Mouse (Mus musculus) heart, embryonic 12.5 days (tissue): ENCODE results near the gene Phrf1. TPM values are rescaled to one million over a fixed set of nuclear protein-coding genes. Genes with fewer than 3 reads are reported as not detected.
A peak's percentile ranks its signal among the peaks of the same experiment; 100 is the strongest.

Experiments
- ATAC-seq: fragments of 200-750 bp; cut with Nextera tagmentation; 2 replicates; pipeline ENCODE4 v1.8.0; 2017; ENCODE audit warnings: moderate TSS enrichment, moderate library complexity; ENCODE audit not compliant: insufficient number of reproducible peaks, low FRiP score
- H3K27ac ChIP-seq: fragments of 300-500 bp; sonication (generic); 2 replicates; pipeline ENCODE4 v1.5.1; 2016; ENCODE audit warnings: mild to moderate bottlenecking, moderate library complexity; ENCODE audit not compliant: poor library complexity, severe bottlenecking
- H3K27me3 ChIP-seq: fragments of 300-500 bp; sonication (generic); replicated peaks from 2 replicates; pipeline ENCODE4 v1.6.1; 2016; ENCODE audit warnings: mild to moderate bottlenecking, moderate library complexity
- H3K36me3 ChIP-seq: fragments of 300-500 bp; sonication (generic); 2 replicates; pipeline ENCODE4 v1.6.1; 2016; ENCODE audit warnings: mild to moderate bottlenecking, moderate library complexity
- H3K4me1 ChIP-seq: fragments of 300-500 bp; sonication (generic); replicated peaks from 2 replicates; pipeline ENCODE4 v1.6.1; 2016; ENCODE audit warnings: mild to moderate bottlenecking
- H3K4me2 ChIP-seq: fragments of 300-500 bp; sonication (generic); 2 replicates; pipeline ENCODE4 v1.6.1; 2016; ENCODE audit warnings: mild to moderate bottlenecking, moderate library complexity
- H3K4me3 ChIP-seq: fragments of 300-500 bp; sonication (generic); 2 replicates; pipeline ENCODE4 v1.5.1; 2016; ENCODE audit warnings: mild to moderate bottlenecking
- H3K9ac ChIP-seq: fragments of 300-500 bp; sonication (generic); 2 replicates; pipeline ENCODE4 v1.6.1; 2016; ENCODE audit warnings: mild to moderate bottlenecking, moderate library complexity
- H3K9me3 ChIP-seq: fragments of 300-500 bp; sonication (generic); replicated peaks from 2 replicates; pipeline ENCODE4 v1.6.1; 2016; ENCODE audit warnings: mild to moderate bottlenecking, moderate library complexity
- WGBS: fragments of 180-500 bp; shearing (Covaris S2); methylation state at CpG from one replicate; pipeline ENCODE4 v1.1.7; 2016; 5-methylcytosine and 5-hydroxymethylcytosine counted together
- polyA plus RNA-seq: library from polyadenylated mRNA; unstranded; fragments of >200 nt; fragmentation: Nextera tagmentation; extraction: Ambion mirVana; gene quantifications from 2 replicates; pipeline ENCODE4 v1.2.1, GENCODE M21; 2016

Phrf1 gene
- polyA plus RNA-seq, 1 experiment from 2014 or later: 56.4 TPM

GRCm38 (mm10) chr7:141275356-141275755, 46.8 kb downstream of the Phrf1 start:
- H3K4me1 ChIP-seq: peaks cover 6% of the 10 kb centered on the region

GRCm38 (mm10) chr7:141276546-141276945, 48.0 kb downstream of the Phrf1 start, which contains the start of gene Cdhr5:
Cdhr5 (minus strand) TSS chr7:141276786.
- no peaks in the 10 kb centered on the region for H3K9me3 ChIP-seq
- H3K4me1 ChIP-seq: peaks cover 6% of the 10 kb centered on the region
- H3K4me2 ChIP-seq: no peak within 1 kb of the TSS
- H3K4me3 ChIP-seq: no peak within 1 kb of the TSS
- peaks cover 28% of the 10 kb centered on the region for H3K27me3 ChIP-seq
- no peak within 1 kb of the TSS for H3K9ac ChIP-seq
- H3K36me3 ChIP-seq: no peaks in the 10 kb centered on the region
- no peak within 1 kb of the TSS for H3K27ac ChIP-seq
- ATAC-seq: no peak
- WGBS: 73% methylated on average over 11 of the region's 11 CpGs

More at GRCm38 (mm10) chr7:141275356-141275755, 46.8 kb downstream of the Phrf1 start:
- Histone ChIP-seq H3K36me3 (no peaks in the 10 kb centered on the region), H3K9me3 (no peaks in the 10 kb centered on the region), H3K27ac (no peak overlapping the region), H3K9ac (no peak overlapping the region), H3K4me2 (no peak overlapping the region), H3K27me3 (peaks cover 24% of the 10 kb centered on the region), H3K4me3 (no peak overlapping the region)
- WGBS: 83% methylated on average over 9 of the region's 9 CpGs
- ATAC-seq: no peak

GRCm38 (mm10) chr7:141277701-141278678, 49.4 kb downstream of the Phrf1 start:
- no peak for ATAC-seq
- H3K4me2 ChIP-seq: peak overlapping the region; percentile 96

GRCm38 (mm10) chr7:141278766-141279590, 50.4 kb downstream of the Phrf1 start, which contains the start of gene Sct:
Sct (minus strand) TSS chr7:141279133.
- ATAC-seq: peak; percentile 37; the same call in 1 of the 2 replicates
- Histone ChIP-seq H3K27me3 (peaks cover 23% of the 10 kb centered on the region; the same call in 1 of the 2 replicates), H3K36me3 (no peaks in the 10 kb centered on the region), H3K4me2 (peak within 1 kb of the TSS; percentile 96), H3K9ac (peak within 1 kb of the TSS; percentile 66), H3K27ac (no peak within 1 kb of the TSS), H3K9me3 (no peaks in the 10 kb centered on the region), H3K4me1 (peaks cover 6% of the 10 kb centered on the region), H3K4me3 (peak within 1 kb of the TSS; percentile 48)
- 2% methylated on average over 46 of the region's 46 CpGs for WGBS

More at GRCm38 (mm10) chr7:141277701-141278678, 49.4 kb downstream of the Phrf1 start:
- Histone ChIP-seq H3K27me3 (peaks cover 23% of the 10 kb centered on the region; the same call in 1 of the 2 replicates), H3K4me3 (peak overlapping the region; percentile 48; the same call in 1 of the 2 replicates), H3K9ac (no peak overlapping the region), H3K9me3 (no peaks in the 10 kb centered on the region), H3K36me3 (no peaks in the 10 kb centered on the region), H3K27ac (no peak overlapping the region), H3K4me1 (peaks cover 6% of the 10 kb centered on the region)
- 67% methylated on average over 11 of the region's 11 CpGs for WGBS

- H3K27ac ChIP-seq: no peak overlapping the region
- WGBS: 79% methylated on average over 6 of the region's 6 CpGs
- H3K4me1 ChIP-seq: peaks cover 6% of the 10 kb centered on the region
- H3K4me3 ChIP-seq: no peak overlapping the region
- H3K36me3 ChIP-seq: no peaks in the 10 kb centered on the region
- no peak overlapping the region for H3K9ac ChIP-seq
- no peak overlapping the region for H3K4me2 ChIP-seq
- no peak for ATAC-seq
- no peaks in the 10 kb centered on the region for H3K9me3 ChIP-seq
- H3K27me3 ChIP-seq: peaks cover 23% of the 10 kb centered on the region; the same call in 1 of the 2 replicates
Measured at GRCm38 (mm10) chr7:141281442-141281841, 52.9 kb downstream of the Phrf1 start.

GRCm38 (mm10) chr7:141282756-141283155, 54.2 kb downstream of the Phrf1 start:
- Histone ChIP-seq H3K4me3 (no peak overlapping the region), H3K27ac (no peak overlapping the region), H3K9ac (no peak overlapping the region), H3K4me1 (peaks cover 6% of the 10 kb centered on the region), H3K4me2 (no peak overlapping the region), H3K36me3 (no peaks in the 10 kb centered on the region), H3K9me3 (no peaks in the 10 kb centered on the region), H3K27me3 (peaks cover 23% of the 10 kb centered on the region; the same call in 1 of the 2 replicates)
- WGBS: 74% methylated on average over 4 of the region's 4 CpGs
- no peak for ATAC-seq

GRCm38 (mm10) chr7:141288042-141288441, 59.5 kb downstream of the Phrf1 start:
- no peak overlapping the region for H3K4me2 ChIP-seq
- H3K36me3 ChIP-seq: no peaks in the 10 kb centered on the region
- H3K27ac ChIP-seq: no peak overlapping the region
- no peaks in the 10 kb centered on the region for H3K9me3 ChIP-seq
- no peak overlapping the region for H3K4me3 ChIP-seq
- H3K9ac ChIP-seq: no peak overlapping the region
- no peak for ATAC-seq
- H3K27me3 ChIP-seq: peaks cover 29% of the 10 kb centered on the region
- H3K4me1 ChIP-seq: peaks cover 10% of the 10 kb centered on the region; the same call in 1 of the 2 replicates
- WGBS: 71% methylated on average over 3 of the region's 3 CpGs

GRCm38 (mm10) chr7:141291921-141292582, 63.5 kb downstream of the Phrf1 start, which contains the start of gene Drd4:
Drd4 (plus strand) TSS chr7:141292006.
- Histone ChIP-seq H3K27me3 (peaks cover 62% of the 10 kb centered on the region), H3K36me3 (peaks cover 4% of the 10 kb centered on the region; the same call in 1 of the 2 replicates), H3K9me3 (no peaks in the 10 kb centered on the region), H3K4me3 (peak within 1 kb of the TSS; percentile 51), H3K27ac (no peak within 1 kb of the TSS), H3K9ac (peak within 1 kb of the TSS; percentile 45; the same call in 1 of the 2 replicates), H3K4me1 (peaks cover 29% of the 10 kb centered on the region), H3K4me2 (peak within 1 kb of the TSS; percentile 91)
- ATAC-seq: no peak
- WGBS: 3% methylated on average over 43 of the region's 46 CpGs

GRCm38 (mm10) chr7:141292583-141293388, 64.2 kb downstream of the Phrf1 start:
- H3K27me3 ChIP-seq: peaks cover 62% of the 10 kb centered on the region
- peak overlapping the region; percentile 91 for H3K4me2 ChIP-seq
- no peak overlapping the region; the same call in 1 of the 2 replicates for H3K9ac ChIP-seq
- H3K4me3 ChIP-seq: peak overlapping the region; percentile 51
- H3K36me3 ChIP-seq: peaks cover 11% of the 10 kb centered on the region; the same call in 1 of the 2 replicates
- 35% methylated on average over 15 of the region's 15 CpGs for WGBS
- no peak overlapping the region for H3K27ac ChIP-seq
- no peak for ATAC-seq
- no peaks in the 10 kb centered on the region for H3K9me3 ChIP-seq
- H3K4me1 ChIP-seq: peaks cover 29% of the 10 kb centered on the region
